Mouse (Mus musculus) intestine, embryonic 14.5 days (tissue): ENCODE measurements around the gene Apoe. TPM values are rescaled to one million over a fixed set of nuclear protein-coding genes. Genes with fewer than 3 reads are reported as not detected.

ENCODE experiments used
- ATAC-seq: fragments of 200-750 bp; cut with Nextera tagmentation; replicated peaks from 2 replicates; pipeline ENCODE4 v1.8.0; 2017; ENCODE audit warnings: low read depth, moderate number of reproducible peaks, moderate TSS enrichment, moderate library complexity; ENCODE audit not compliant: low FRiP score, low TSS enrichment
- DNase-seq: peaks from one replicate; pipeline ENCODE4 v3.0.0-alpha.2; 2018; ENCODE audit warnings: low spot score
- H3K27ac ChIP-seq: fragments of 300-500 bp; sonication (generic); 2 replicates; pipeline ENCODE4 v1.5.1; 2014; ENCODE audit warnings: low read depth, mild to moderate bottlenecking, control low read depth
- H3K27me3 ChIP-seq: fragments of 300-500 bp; sonication (generic); replicated peaks from 2 replicates; pipeline ENCODE4 v1.6.1; 2014; ENCODE audit warnings: low read length, control low read depth; ENCODE audit not compliant: control insufficient read depth, insufficient read depth
- H3K36me3 ChIP-seq: fragments of 300-500 bp; sonication (generic); 2 replicates; pipeline ENCODE4 v1.6.1; 2014; ENCODE audit warnings: low read length, control low read depth; ENCODE audit not compliant: control insufficient read depth, insufficient read depth
- H3K4me1 ChIP-seq: fragments of 300-500 bp; sonication (generic); replicated peaks from 2 replicates; pipeline ENCODE4 v1.6.1; 2014; ENCODE audit warnings: low read length, control low read depth, mixed read lengths; ENCODE audit not compliant: control insufficient read depth, insufficient read depth
- H3K4me2 ChIP-seq: fragments of 300-500 bp; sonication (generic); 2 replicates; pipeline ENCODE4 v1.6.1; 2014; ENCODE audit warnings: low read length
- H3K4me3 ChIP-seq: fragments of 300-500 bp; sonication (generic); 2 replicates; pipeline ENCODE4 v1.5.1; 2014; ENCODE audit warnings: low read depth, low read length, control low read depth, mixed read lengths
- H3K9ac ChIP-seq: fragments of 300-500 bp; sonication (generic); 2 replicates; pipeline ENCODE4 v1.6.1; 2014; ENCODE audit warnings: mild to moderate bottlenecking, low read length
- H3K9me3 ChIP-seq: fragments of 300-500 bp; sonication (generic); 2 replicates; pipeline ENCODE4 v1.6.1; 2016; ENCODE audit warnings: low read length, control low read depth; ENCODE audit not compliant: control insufficient read depth
- WGBS: fragments of 180-500 bp; shearing (Covaris S2); extraction: QIAGEN DNeasy Blood & Tissue Kit; methylation state at CpG from one replicate; pipeline ENCODE4 v1.1.7; 2014; 5-methylcytosine and 5-hydroxymethylcytosine counted together
- polyA plus RNA-seq: library from polyadenylated mRNA; unstranded; fragments of >200 nt; fragmentation: Nextera tagmentation; extraction: Ambion mirVana; gene quantifications from 2 replicates; pipeline ENCODE4 v1.2.1, GENCODE M21; 2014

Gene Apoe
- polyA plus RNA-seq, 1 experiment from 2014 or later = 233 TPM

GRCm38 (mm10) chr7:19699827-19700148, 800 bp upstream of the Apoe start:
- Histone ChIP-seq H3K27ac (no peak overlapping the region), H3K27me3 (no peaks in the 10 kb centered on the region), H3K9me3 (no peaks in the 10 kb centered on the region), H3K36me3 (peaks cover 11% of the 10 kb centered on the region), H3K4me3 (no peak overlapping the region), H3K4me2 (no peak overlapping the region), H3K4me1 (peaks cover 21% of the 10 kb centered on the region), H3K9ac (no peak overlapping the region)
- 78% methylated on average over 4 of the region's 4 CpGs for WGBS
- no peak for ATAC-seq
- DNase-seq = no peak

GRCm38 (mm10) chr7:19697949-19698906, 760 bp downstream of the Apoe start:
- ATAC-seq = no peak
- H3K27me3 ChIP-seq = no peaks in the 10 kb centered on the region

DNA sequence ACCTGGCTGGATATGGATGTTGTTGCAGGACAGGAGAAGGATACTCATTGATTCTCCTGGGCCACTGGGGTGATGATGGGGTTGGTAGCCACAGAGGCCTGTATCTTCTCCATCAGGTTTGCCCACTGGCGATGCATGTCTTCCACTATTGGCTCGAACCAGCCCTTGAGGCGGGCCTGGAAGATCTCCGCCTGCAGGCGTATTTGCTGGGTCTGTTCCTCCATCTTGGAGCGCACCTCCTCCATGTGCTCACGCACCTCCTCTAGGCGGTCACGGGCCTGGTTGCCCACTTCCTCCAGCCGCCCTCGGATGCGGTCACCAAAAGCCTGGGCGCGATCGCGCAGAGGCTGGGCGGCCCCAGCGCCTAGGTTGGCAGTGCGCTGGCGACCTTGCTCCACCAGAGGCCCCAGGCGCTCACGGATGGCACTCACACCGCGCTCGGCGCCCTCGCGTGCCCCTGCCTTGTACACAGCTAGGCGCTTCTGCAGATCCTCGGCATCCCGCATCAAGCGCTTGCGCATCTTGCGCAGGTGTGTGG, 2.6 kb downstream of the Apoe start:
- Histone ChIP-seq H3K9me3 (no peaks in the 10 kb centered on the region), H3K4me3 (no peak overlapping the region), H3K9ac (no peak overlapping the region), H3K4me2 (no peak overlapping the region), H3K27me3 (no peaks in the 10 kb centered on the region), H3K27ac (no peak overlapping the region), H3K36me3 (no peaks in the 10 kb centered on the region), H3K4me1 (peaks cover 25% of the 10 kb centered on the region)
- 96% methylated on average over 34 of the region's 34 CpGs for WGBS
- ATAC-seq (no peak), DNase-seq (no peak)

More at GRCm38 (mm10) chr7:19697949-19698906, 760 bp downstream of the Apoe start:
- 3% methylated on average over 28 of the region's 28 CpGs for WGBS
- DNase-seq = peak; percentile 71
- Histone ChIP-seq H3K27ac (no peak overlapping the region), H3K4me3 (peak overlapping the region; percentile 35), H3K9me3 (no peaks in the 10 kb centered on the region), H3K4me1 (peaks cover 24% of the 10 kb centered on the region), H3K9ac (peak overlapping the region; percentile 46), H3K36me3 (peaks cover 10% of the 10 kb centered on the region), H3K4me2 (peak overlapping the region; percentile 52)

DNA sequence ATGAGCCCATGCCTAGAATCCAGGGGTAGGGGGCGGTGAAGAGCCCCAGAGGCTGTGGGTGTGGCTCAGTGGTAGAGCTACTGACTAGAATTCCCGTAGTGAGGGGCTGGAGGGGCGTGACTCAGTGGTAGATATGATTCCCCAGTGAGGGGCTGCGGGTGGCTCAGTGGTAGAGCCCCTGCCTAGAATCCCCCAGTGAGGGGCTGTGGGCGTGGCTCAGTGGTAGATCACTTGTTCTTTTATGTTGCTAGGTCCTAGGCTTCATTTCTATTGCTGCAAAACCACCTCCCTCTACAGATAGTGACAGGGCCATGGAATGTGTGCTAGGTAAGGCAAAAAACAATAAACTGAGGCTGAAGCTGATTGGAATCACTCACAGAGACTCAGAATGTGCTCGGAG, 3.1 kb downstream of the Apoe start:
- no peak overlapping the region for H3K27ac ChIP-seq
- ATAC-seq (no peak), DNase-seq (no peak)
- no peak overlapping the region for H3K9ac ChIP-seq
- WGBS = 83% methylated on average over 6 of the region's 6 CpGs
- H3K27me3 ChIP-seq = no peaks in the 10 kb centered on the region
- peaks cover 24% of the 10 kb centered on the region for H3K4me1 ChIP-seq
- H3K4me2 ChIP-seq = no peak overlapping the region
- H3K36me3 ChIP-seq = no peaks in the 10 kb centered on the region
- no peak overlapping the region for H3K4me3 ChIP-seq
- H3K9me3 ChIP-seq = no peaks in the 10 kb centered on the region

- H3K4me2 ChIP-seq = no peak overlapping the region
- DNase-seq (no peak), ATAC-seq (no peak)
- H3K27ac ChIP-seq = peak overlapping the region; percentile 17
- H3K4me1 ChIP-seq = peaks cover 21% of the 10 kb centered on the region
- H3K27me3 ChIP-seq = no peaks in the 10 kb centered on the region
- H3K36me3 ChIP-seq = no peaks in the 10 kb centered on the region
- 27% methylated on average over 8 of the region's 8 CpGs for WGBS
- H3K4me3 ChIP-seq = no peak overlapping the region
- H3K9me3 ChIP-seq = no peaks in the 10 kb centered on the region
- no peak overlapping the region for H3K9ac ChIP-seq
Observed at GRCm38 (mm10) chr7:19695213-19695594, 3.8 kb downstream of the Apoe start.

DNA sequence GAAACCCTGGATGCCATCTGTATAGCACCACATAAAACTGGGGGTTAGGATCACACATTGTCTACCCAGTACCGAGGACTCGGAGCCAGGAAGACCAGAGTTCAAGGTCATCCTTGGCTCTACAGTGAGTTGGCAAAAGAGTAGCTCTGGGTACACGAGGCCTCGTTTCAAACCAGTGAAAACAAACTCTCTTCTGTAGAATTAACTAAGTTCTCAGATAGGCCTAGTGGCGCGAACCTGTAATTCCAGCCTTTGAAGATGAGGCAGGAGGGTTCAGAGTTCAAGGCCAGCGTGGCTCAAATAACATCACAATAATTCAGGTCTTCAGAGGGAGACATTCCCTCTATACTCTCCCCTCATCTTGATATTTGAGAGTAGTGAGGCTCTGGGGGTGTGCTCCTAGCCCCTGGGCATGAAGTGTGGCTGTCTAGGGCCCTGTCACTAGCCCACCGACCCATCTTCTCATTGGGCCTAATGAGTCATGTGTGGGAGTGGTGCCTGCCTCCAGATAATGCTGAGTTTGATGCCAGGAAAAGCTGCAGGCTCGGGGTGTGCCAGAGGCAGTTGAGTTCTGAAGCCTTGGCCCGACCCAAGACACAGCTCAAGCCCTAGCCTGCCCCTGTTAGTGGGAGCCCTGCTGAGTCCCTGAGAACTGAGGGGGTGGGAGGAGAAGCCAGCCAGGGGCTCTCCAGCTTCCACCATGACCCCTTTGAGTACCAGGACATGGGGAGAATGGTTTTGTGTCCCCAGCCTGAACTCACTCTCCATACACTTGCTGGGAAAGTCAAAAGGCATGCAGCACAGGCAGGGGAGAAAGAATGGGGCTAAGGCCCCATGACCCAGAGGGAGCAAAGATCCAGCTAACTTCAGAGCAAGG, 4.4 kb downstream of the Apoe start:
- no peak for ATAC-seq
- Histone ChIP-seq H3K27ac (peak overlapping the region; percentile 17), H3K4me1 (peaks cover 21% of the 10 kb centered on the region), H3K9ac (no peak overlapping the region), H3K4me3 (no peak overlapping the region), H3K36me3 (no peaks in the 10 kb centered on the region), H3K9me3 (no peaks in the 10 kb centered on the region), H3K4me2 (no peak overlapping the region), H3K27me3 (no peaks in the 10 kb centered on the region)
- 82% methylated on average over 10 of the region's 10 CpGs for WGBS
- no peak for DNase-seq

DNA sequence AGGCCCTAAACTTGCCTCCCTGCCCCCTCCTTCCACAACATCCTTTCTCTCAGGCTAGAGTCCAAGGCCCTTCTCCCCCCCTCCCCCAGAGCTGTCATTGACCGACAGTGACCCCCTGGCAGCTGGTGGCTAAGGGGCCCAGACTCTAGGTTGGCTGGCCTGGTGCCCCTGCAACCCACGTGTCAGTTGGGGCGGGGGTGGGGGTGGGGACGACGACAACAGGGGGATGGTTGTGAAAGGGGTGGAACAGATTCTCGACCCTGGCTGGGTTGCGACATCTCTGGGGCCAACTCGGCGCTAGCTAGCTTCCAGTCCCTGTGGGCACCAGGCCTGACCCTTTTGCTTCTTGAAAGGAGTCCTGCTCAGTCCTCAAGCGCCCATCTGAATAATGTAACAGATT, 5.6 kb downstream of the Apoe start:
- Histone ChIP-seq H3K27me3 (no peaks in the 10 kb centered on the region), H3K9ac (no peak overlapping the region), H3K27ac (no peak overlapping the region), H3K9me3 (no peaks in the 10 kb centered on the region), H3K36me3 (no peaks in the 10 kb centered on the region), H3K4me3 (no peak overlapping the region), H3K4me1 (peaks cover 9% of the 10 kb centered on the region), H3K4me2 (no peak overlapping the region)
- no peak; the same call in 1 of the 2 replicates for ATAC-seq
- no peak for DNase-seq
- WGBS = 24% methylated on average over 10 of the region's 10 CpGs
